Mouse (Mus musculus) midbrain, embryonic 15.5 days (tissue): ENCODE measurements around the gene Nelfe. TPM values are rescaled to one million over a fixed set of nuclear protein-coding genes. Genes with fewer than 3 reads are reported as not detected.
"Not testable (repeated sequence)": the region's sequence is repeated elsewhere in the genome, so short reads cannot be mapped to it uniquely, and the experiment has no call there.

Experiments
- ATAC-seq: fragments of 200-750 bp; cut with Nextera tagmentation; replicated peaks from 2 replicates; pipeline ENCODE4 v1.8.0; 2017; ENCODE audit warnings: moderate TSS enrichment
- H3K27ac ChIP-seq: fragments of 300-500 bp; sonication (generic); 2 replicates; pipeline ENCODE4 v1.5.1; 2015; ENCODE audit warnings: mild to moderate bottlenecking, inconsistent platforms
- H3K27me3 ChIP-seq: fragments of 300-500 bp; sonication (generic); replicated peaks from 2 replicates; pipeline ENCODE4 v1.6.1; 2015; ENCODE audit warnings: inconsistent platforms
- H3K36me3 ChIP-seq: fragments of 300-500 bp; sonication (generic); replicated peaks from 2 replicates; pipeline ENCODE4 v1.6.1; 2015; ENCODE audit warnings: inconsistent platforms
- H3K4me1 ChIP-seq: fragments of 300-500 bp; sonication (generic); 2 replicates; pipeline ENCODE4 v1.6.1; 2015; ENCODE audit warnings: inconsistent platforms
- H3K4me2 ChIP-seq: fragments of 300-500 bp; sonication (generic); 2 replicates; pipeline ENCODE4 v1.6.1; 2015; ENCODE audit warnings: inconsistent platforms, mild to moderate bottlenecking, moderate library complexity
- H3K4me3 ChIP-seq: fragments of 300-500 bp; sonication (generic); 2 replicates; pipeline ENCODE4 v1.5.1; 2015; ENCODE audit warnings: mild to moderate bottlenecking, inconsistent platforms
- H3K9ac ChIP-seq: fragments of 300-500 bp; sonication (generic); 2 replicates; pipeline ENCODE4 v1.6.1; 2015; ENCODE audit warnings: mild to moderate bottlenecking, inconsistent platforms
- H3K9me3 ChIP-seq: fragments of 300-500 bp; sonication (generic); 2 replicates; pipeline ENCODE4 v1.6.1; 2016; ENCODE audit warnings: inconsistent platforms
- WGBS: fragments of 180-500 bp; shearing (Covaris S2); methylation state at CpG from one replicate; pipeline ENCODE4 v1.1.7; 2015; ENCODE audit warnings: mixed read lengths; 5-methylcytosine and 5-hydroxymethylcytosine counted together
- polyA plus RNA-seq: library from polyadenylated mRNA; unstranded; fragments of >200 nt; fragmentation: Nextera tagmentation; extraction: Ambion mirVana; gene quantifications from 2 replicates; pipeline ENCODE4 v1.2.1, GENCODE M21; 2015

The Nelfe gene
- polyA plus RNA-seq, 1 experiment from 2014 or later, result 76.3 TPM

- ATAC-seq, result no peak
- Histone ChIP-seq H3K36me3 (no peaks in the 10 kb centered on the region), H3K9ac (no peak overlapping the region), H3K27me3 (no peaks in the 10 kb centered on the region), H3K27ac (no peak overlapping the region), H3K4me1 (no peaks in the 10 kb centered on the region), H3K4me3 (no peak overlapping the region), H3K9me3 (no peaks in the 10 kb centered on the region), H3K4me2 (no peak overlapping the region)
- WGBS, result 81% methylated on average over 7 of the region's 7 CpGs
Observed at GRCm38 (mm10) chr17:34814818-34815370, 35.3 kb upstream of the Nelfe start.

GRCm38 (mm10) chr17:34830776-34831175 is 19.4 kb upstream of the Nelfe start:
- Histone ChIP-seq H3K36me3 (peaks cover 41% of the 10 kb centered on the region), H3K4me1 (peaks cover 10% of the 10 kb centered on the region)
- WGBS, result 88% methylated on average over 1 of the region's 1 CpGs
- H3K27me3 ChIP-seq, H3K4me3 ChIP-seq, H3K9ac ChIP-seq, H3K9me3 ChIP-seq, ATAC-seq, H3K4me2 ChIP-seq, H3K27ac ChIP-seq: not testable (repeated sequence)

DNA sequence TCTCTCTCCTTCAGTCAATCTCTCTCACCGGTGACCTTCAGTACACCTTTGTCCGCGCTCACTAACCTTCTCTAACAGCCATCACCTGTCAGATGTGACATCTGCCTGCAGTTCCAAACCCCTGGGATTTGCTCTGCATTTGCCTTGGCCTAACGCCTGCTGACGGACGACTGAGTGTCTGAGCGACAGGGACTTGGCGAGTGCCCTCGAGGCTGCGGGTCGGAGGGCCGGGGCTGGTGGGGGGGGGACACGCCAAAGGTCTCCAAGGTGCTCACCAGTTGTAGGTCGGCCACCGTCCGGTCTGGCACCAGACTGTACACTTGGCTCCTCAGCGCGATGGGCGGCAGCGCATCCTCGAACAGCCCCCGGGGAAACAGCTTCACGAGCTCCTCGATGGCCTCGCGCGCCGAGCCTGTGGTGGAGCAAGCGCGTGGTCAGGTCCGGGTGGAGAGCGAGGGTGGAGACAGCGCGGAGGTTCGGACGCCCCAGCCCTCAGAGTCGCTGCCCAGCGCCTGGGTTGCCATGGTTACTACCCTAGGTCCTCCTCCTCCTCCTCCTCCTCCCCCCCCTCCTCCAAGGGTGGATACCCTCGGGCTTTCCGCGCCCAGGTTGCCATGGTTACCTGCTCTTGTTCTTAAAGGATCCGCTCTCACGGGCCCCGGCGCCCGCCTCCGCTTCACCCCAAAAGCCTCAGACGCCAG is 13.9 kb upstream of the Nelfe start:
- Histone ChIP-seq H3K27ac (peak overlapping the region; percentile 84), H3K27me3 (no peaks in the 10 kb centered on the region), H3K36me3 (peaks cover 29% of the 10 kb centered on the region), H3K9ac (peak overlapping the region; percentile 70), H3K4me2 (peak overlapping the region; percentile 98), H3K4me1 (peaks cover 31% of the 10 kb centered on the region), H3K9me3 (no peaks in the 10 kb centered on the region), H3K4me3 (peak overlapping the region; percentile 87)
- 3% methylated on average over 48 of the region's 48 CpGs for WGBS
- peak; percentile 85 for ATAC-seq

- H3K36me3 ChIP-seq, result peaks cover 33% of the 10 kb centered on the region
Observed at GRCm38 (mm10) chr17:34836856-34837221, 13.4 kb upstream of the Nelfe start, which contains the start of the genes Stk19 and Dxo. Gene Stk19 (minus strand): TSS chr17:34836945. Gene Dxo (plus strand): TSS chr17:34837019.

GRCm38 (mm10) chr17:34837464-34838324 is 12.5 kb upstream of the Nelfe start:
- Histone ChIP-seq H3K36me3 (peaks cover 36% of the 10 kb centered on the region), H3K9me3 (no peaks in the 10 kb centered on the region), H3K27ac (peak overlapping the region; percentile 84), H3K4me1 (peaks cover 31% of the 10 kb centered on the region), H3K4me3 (peak overlapping the region; percentile 87), H3K4me2 (peak overlapping the region; percentile 98), H3K27me3 (no peaks in the 10 kb centered on the region), H3K9ac (peak overlapping the region; percentile 70)
- peak; percentile 25 for ATAC-seq
- 44% methylated on average over 43 of the region's 43 CpGs for WGBS

More at GRCm38 (mm10) chr17:34836856-34837221, 13.4 kb upstream of the Nelfe start, which contains the start of the genes Stk19 and Dxo:
- under 1% methylated on average over 40 of the region's 40 CpGs for WGBS
- Histone ChIP-seq H3K9me3 (no peaks in the 10 kb centered on the region), H3K9ac (peak within 1 kb of the TSS; percentile 70), H3K4me3 (peak within 1 kb of the TSS; percentile 87), H3K4me2 (peak within 1 kb of the TSS; percentile 98), H3K4me1 (peaks cover 31% of the 10 kb centered on the region), H3K27me3 (no peaks in the 10 kb centered on the region), H3K27ac (peak within 1 kb of the TSS; percentile 84)
- ATAC-seq, result peak; percentile 93

DNA sequence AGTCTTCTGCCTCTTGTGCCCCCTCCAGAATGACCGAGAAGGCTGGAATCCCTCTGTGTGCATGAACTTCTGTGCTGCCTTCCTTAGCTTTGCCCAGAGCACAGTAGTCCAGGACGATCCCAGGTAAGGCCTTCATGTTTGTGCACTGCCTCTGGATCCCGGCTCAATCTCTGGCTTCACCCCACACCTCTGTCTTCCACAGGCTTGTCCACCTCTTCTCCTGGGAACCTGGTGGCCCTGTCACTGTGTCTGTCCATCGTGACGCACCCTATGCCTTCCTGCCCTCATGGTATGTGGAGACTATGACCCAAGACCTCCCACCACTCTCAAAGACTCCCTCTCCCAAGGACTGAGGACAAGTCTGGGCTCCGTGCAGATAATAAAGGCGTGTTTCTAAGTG is 11.4 kb upstream of the Nelfe start:
- no peak overlapping the region for H3K4me2 ChIP-seq
- H3K9ac ChIP-seq, result no peak overlapping the region
- peaks cover 31% of the 10 kb centered on the region for H3K4me1 ChIP-seq
- H3K27ac ChIP-seq, result no peak overlapping the region
- 91% methylated on average over 7 of the region's 7 CpGs for WGBS
- no peaks in the 10 kb centered on the region for H3K27me3 ChIP-seq
- no peak overlapping the region for H3K4me3 ChIP-seq
- H3K36me3 ChIP-seq, result peaks cover 42% of the 10 kb centered on the region
- H3K9me3 ChIP-seq, result no peaks in the 10 kb centered on the region
- no peak for ATAC-seq

GRCm38 (mm10) chr17:34840736-34841307 is 9.4 kb upstream of the Nelfe start:
- no peak overlapping the region for H3K9ac ChIP-seq
- WGBS, result 92% methylated on average over 6 of the region's 6 CpGs
- H3K27me3 ChIP-seq, result no peaks in the 10 kb centered on the region
- H3K9me3 ChIP-seq, result no peaks in the 10 kb centered on the region
- ATAC-seq, result no peak
- H3K27ac ChIP-seq, result no peak overlapping the region
- peaks cover 21% of the 10 kb centered on the region for H3K4me1 ChIP-seq
- no peak overlapping the region for H3K4me3 ChIP-seq
- no peak overlapping the region for H3K4me2 ChIP-seq
- peaks cover 62% of the 10 kb centered on the region for H3K36me3 ChIP-seq

GRCm38 (mm10) chr17:34844884-34845283 is 5.3 kb upstream of the Nelfe start:
- Histone ChIP-seq H3K27ac (no peak overlapping the region), H3K4me1 (peaks cover 10% of the 10 kb centered on the region), H3K4me3 (no peak overlapping the region), H3K4me2 (no peak overlapping the region), H3K27me3 (no peaks in the 10 kb centered on the region), H3K36me3 (peaks cover 62% of the 10 kb centered on the region), H3K9me3 (no peaks in the 10 kb centered on the region), H3K9ac (no peak overlapping the region)
- WGBS, result 94% methylated on average over 13 of the region's 13 CpGs
- no peak for ATAC-seq

- peaks cover 27% of the 10 kb centered on the region for H3K4me1 ChIP-seq
- no peaks in the 10 kb centered on the region for H3K27me3 ChIP-seq
- H3K36me3 ChIP-seq, result peaks cover 40% of the 10 kb centered on the region
- H3K9me3 ChIP-seq, result no peaks in the 10 kb centered on the region
- H3K4me2 ChIP-seq, result no peak overlapping the region
- H3K4me3 ChIP-seq, result no peak overlapping the region
- H3K27ac ChIP-seq, result no peak overlapping the region
- no peak overlapping the region for H3K9ac ChIP-seq
- 84% methylated on average over 6 of the region's 6 CpGs for WGBS
- ATAC-seq, result no peak
Observed at GRCm38 (mm10) chr17:34847192-34847591, 3.0 kb upstream of the Nelfe start.

DNA sequence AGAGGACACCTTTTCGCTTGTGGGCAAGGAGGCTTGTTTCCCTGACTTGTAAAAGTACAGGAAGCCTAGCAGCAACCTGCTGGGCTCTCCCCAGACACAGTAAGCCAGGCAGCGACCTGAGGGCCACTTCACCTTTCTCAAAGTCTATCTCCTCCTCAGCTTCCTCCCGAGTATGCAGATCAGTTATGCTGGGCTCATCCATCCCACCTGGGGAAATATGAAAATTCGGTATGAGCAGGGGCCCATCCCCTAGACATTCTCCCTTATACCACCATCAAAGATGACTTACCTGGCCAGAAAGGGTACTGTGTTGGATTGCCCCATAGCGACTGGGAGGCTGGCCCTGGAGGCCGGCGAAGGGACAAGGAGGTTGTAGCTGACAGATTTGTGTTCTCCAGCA is 2.6 kb upstream of the Nelfe start:
- Histone ChIP-seq H3K4me1 (peaks cover 29% of the 10 kb centered on the region), H3K9me3 (no peaks in the 10 kb centered on the region), H3K9ac (no peak overlapping the region), H3K4me3 (no peak overlapping the region), H3K4me2 (no peak overlapping the region), H3K27ac (no peak overlapping the region), H3K36me3 (peaks cover 38% of the 10 kb centered on the region), H3K27me3 (no peaks in the 10 kb centered on the region)
- ATAC-seq, result no peak
- WGBS, result 90% methylated on average over 7 of the region's 7 CpGs

GRCm38 (mm10) chr17:34850517-34851125 is 430 bp downstream of the Nelfe start:
- Histone ChIP-seq H3K36me3 (peaks cover 36% of the 10 kb centered on the region), H3K27me3 (no peaks in the 10 kb centered on the region), H3K9ac (peak overlapping the region; percentile 98), H3K4me1 (peaks cover 29% of the 10 kb centered on the region), H3K4me3 (peak overlapping the region; percentile 99), H3K9me3 (no peaks in the 10 kb centered on the region), H3K4me2 (peak overlapping the region; percentile 93), H3K27ac (peak overlapping the region; percentile 78)
- 2% methylated on average over 24 of the region's 25 CpGs for WGBS
- peak; percentile 4; the same call in 1 of the 2 replicates for ATAC-seq
